Mouse (Mus musculus): Measurements from ENCODE around the gene Ptafr.

GRCm38 (mm10) chr4:132565089-132565747 is 1.4 kb downstream of the Ptafr start:
- TF ChIP-seq CTCF (IDR thresholded peaks at IDR 0.05; ENCODE audit: extremely low read depth, insufficient read length, insufficient replicate concordance, low read depth, low read length) (no peak), POLR2A (IDR thresholded peaks at IDR 0.05; ENCODE audit: low read depth, low read length) (no peak; the same call in 1 of the 2 replicates)
